Mouse (Mus musculus): ENCODE measurements around the gene Ccl8.

Ccl8 gene

GRCm38 (mm10) chr11:82114885-82115284 is at the start of gene Ccl8:
Gene Ccl8 (plus strand): TSS chr11:82115185.
- DNase-seq = no peak

- no peak for DNase-seq
Observed at GRCm38 (mm10) chr11:82066953-82067571, 47.9 kb upstream of the Ccl8 start.

GRCm38 (mm10) chr11:82071076-82071475 is 43.9 kb upstream of the Ccl8 start:
- no peak for DNase-seq

- DNase-seq = no peak
Observed at GRCm38 (mm10) chr11:82072374-82072773, 42.6 kb upstream of the Ccl8 start.

- no peak for DNase-seq
Observed at GRCm38 (mm10) chr11:82072984-82073383, 42.0 kb upstream of the Ccl8 start.

- no peak for DNase-seq
Observed at GRCm38 (mm10) chr11:82073686-82074085, 41.3 kb upstream of the Ccl8 start.

GRCm38 (mm10) chr11:82077031-82077430 is 38.0 kb upstream of the Ccl8 start:
- no peak for DNase-seq

GRCm38 (mm10) chr11:82078136-82078730 is 36.8 kb upstream of the Ccl8 start:
- no peak for DNase-seq

- DNase-seq = no peak
Observed at GRCm38 (mm10) chr11:82080865-82081264, 34.1 kb upstream of the Ccl8 start.

GRCm38 (mm10) chr11:82084360-82084759 is 30.6 kb upstream of the Ccl8 start:
- no peak for DNase-seq

GRCm38 (mm10) chr11:82099511-82100323 is 15.3 kb upstream of the Ccl8 start:
- DNase-seq = no peak

- DNase-seq = no peak
Observed at GRCm38 (mm10) chr11:82101087-82101486, 13.9 kb upstream of the Ccl8 start.

GRCm38 (mm10) chr11:82101529-82101928 is 13.5 kb upstream of the Ccl8 start, which contains the start of gene Ccl12:
Gene Ccl12 (plus strand): TSS chr11:82101845.
- no peak for DNase-seq

- DNase-seq = no peak
Observed at GRCm38 (mm10) chr11:82109611-82110010, 5.4 kb upstream of the Ccl8 start.

GRCm38 (mm10) chr11:82110372-82111248 is 4.4 kb upstream of the Ccl8 start:
- DNase-seq = no peak

- DNase-seq = no peak
Observed at GRCm38 (mm10) chr11:82116041-82116440, 1.1 kb downstream of the Ccl8 start.

GRCm38 (mm10) chr11:82132977-82133376 is 18.0 kb downstream of the Ccl8 start:
- DNase-seq = no peak

- DNase-seq = no peak
Observed at GRCm38 (mm10) chr11:82136196-82136595, 21.2 kb downstream of the Ccl8 start.

GRCm38 (mm10) chr11:82139492-82140094 is 24.6 kb downstream of the Ccl8 start:
- DNase-seq = no peak

GRCm38 (mm10) chr11:82159126-82159525 is 44.1 kb downstream of the Ccl8 start:
- no peak for DNase-seq

- DNase-seq = no peak
Observed at GRCm38 (mm10) chr11:82163285-82163684, 48.3 kb downstream of the Ccl8 start.
